Mouse (Mus musculus) heart, embryonic 14.5 days (tissue): ENCODE results near the gene Syn3. TPM values are rescaled to one million over a fixed set of nuclear protein-coding genes. Genes with fewer than 3 reads are reported as not detected.
"Not testable (repeated sequence)": the region's sequence is repeated elsewhere in the genome, so short reads cannot be mapped to it uniquely, and the experiment has no call there.

Experiments
- ATAC-seq: fragments of 200-750 bp; cut with Nextera tagmentation; 2 replicates; pipeline ENCODE4 v1.8.0; 2017; ENCODE audit warnings: low read depth, moderate TSS enrichment; ENCODE audit not compliant: insufficient number of reproducible peaks, insufficient read depth, low FRiP score
- H3K27ac ChIP-seq, 2 experiments: fragments of 200-500 bp in 1 of 2; fragments of 300-500 bp in 1 of 2; sonication (generic) in 1 of 2; replicated peaks in 1 of 2; 2 replicates each; pipeline ENCODE4 v1.5.1; 2012 to 2014; ENCODE audit warnings: low read depth in 2 of 2, low read length in 2 of 2, control low read depth in 1 of 2, mild to moderate bottlenecking in 1 of 2, mixed read lengths in 1 of 2; ENCODE audit not compliant: control insufficient read depth in 1 of 2, insufficient read depth in 1 of 2
- H3K27me3 ChIP-seq: fragments of 300-500 bp; sonication (generic); 2 replicates; pipeline ENCODE4 v1.6.1; 2014; ENCODE audit warnings: mild to moderate bottlenecking, low read length, control low read depth; ENCODE audit not compliant: control insufficient read depth, insufficient read depth
- H3K36me3 ChIP-seq: fragments of 300-500 bp; sonication (generic); 2 replicates; pipeline ENCODE4 v1.6.1; 2014; ENCODE audit warnings: mild to moderate bottlenecking, control low read depth, low read length, mixed read lengths; ENCODE audit not compliant: control insufficient read depth, insufficient read depth
- H3K4me1 ChIP-seq, 2 experiments: fragments of 200-500 bp in 1 of 2; fragments of 300-500 bp in 1 of 2; sonication (generic) in 1 of 2; 2 replicates each; pipeline ENCODE4 v1.6.1; 2012 to 2014; ENCODE audit warnings: low read length in 2 of 2, control low read depth in 1 of 2, mixed read lengths in 1 of 2; ENCODE audit not compliant: control insufficient read depth in 2 of 2, insufficient read depth in 2 of 2
- H3K4me2 ChIP-seq: fragments of 300-500 bp; sonication (generic); 2 replicates; pipeline ENCODE4 v1.6.1; 2014; ENCODE audit warnings: mild to moderate bottlenecking, low read length
- H3K4me3 ChIP-seq, 2 experiments: fragments of 200-500 bp in 1 of 2; fragments of 300-500 bp in 1 of 2; sonication (generic) in 1 of 2; 2 replicates each; pipeline ENCODE4 v1.5.1; 2012 to 2014; ENCODE audit warnings: low read length in 2 of 2, mild to moderate bottlenecking in 2 of 2, control low read depth in 1 of 2, low read depth in 1 of 2, moderate library complexity in 1 of 2; ENCODE audit not compliant: control insufficient read depth in 1 of 2, insufficient read depth in 1 of 2
- H3K9ac ChIP-seq: fragments of 300-500 bp; sonication (generic); 2 replicates; pipeline ENCODE4 v1.6.1; 2014; ENCODE audit warnings: mild to moderate bottlenecking, low read length
- H3K9me3 ChIP-seq: fragments of 300-500 bp; sonication (generic); 2 replicates; pipeline ENCODE4 v1.6.1; 2016; ENCODE audit warnings: low read length, control low read depth; ENCODE audit not compliant: control insufficient read depth
- WGBS: fragments of 180-500 bp; shearing (Covaris S2); extraction: QIAGEN DNeasy Blood & Tissue Kit; methylation state at CpG from one replicate; pipeline ENCODE4 v1.1.7; 2014; 5-methylcytosine and 5-hydroxymethylcytosine counted together
- polyA plus RNA-seq: library from polyadenylated mRNA; unstranded; fragments of >200 nt; fragmentation: Nextera tagmentation; extraction: Ambion mirVana; gene quantifications from 2 replicates; pipeline ENCODE4 v1.2.1, GENCODE M21; 2014

Gene Syn3
- 0.77 and 1.1 TPM in 2 replicates for polyA plus RNA-seq

DNA sequence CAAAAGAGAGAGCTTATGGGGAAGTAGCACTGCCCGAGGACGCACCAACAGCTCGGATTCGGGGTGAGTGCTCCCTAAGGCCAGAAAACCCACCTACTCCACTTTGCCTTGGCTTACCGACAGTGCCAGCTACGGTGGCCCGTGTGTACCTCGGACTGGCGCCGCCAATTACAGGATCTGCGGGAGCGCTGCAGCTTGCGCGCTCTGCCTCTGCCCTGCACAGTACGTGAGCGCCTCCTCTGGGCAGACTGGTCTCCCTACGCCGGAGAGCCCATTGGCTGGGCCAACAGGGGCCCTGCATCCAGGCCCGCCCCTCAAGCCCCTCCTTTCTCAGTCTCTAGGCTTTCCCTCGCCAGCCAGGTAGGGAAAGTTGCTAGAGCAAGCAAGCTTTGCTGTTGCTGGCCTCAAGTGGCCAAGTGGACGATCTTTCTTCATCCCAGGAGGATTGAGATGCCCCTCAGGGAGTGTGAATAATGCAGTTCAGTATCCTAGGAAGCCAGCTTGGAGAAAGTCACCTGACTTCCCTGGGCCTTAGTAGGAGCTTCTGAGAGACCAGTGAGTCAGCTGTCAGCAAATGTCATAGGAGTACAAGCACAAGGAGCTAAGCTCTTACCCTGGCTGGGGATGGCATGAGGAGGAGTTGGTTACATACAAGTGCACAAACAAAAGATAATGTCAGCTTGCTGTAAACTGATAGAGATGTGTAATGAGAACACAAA is at the start of gene Syn3:
Gene Syn3 (minus strand): TSS at position 224 of the 719 bp plus-strand sequence.
- WGBS: 0% methylated on average over 21 of the region's 21 CpGs
- peak; percentile 93 for ATAC-seq
- Histone ChIP-seq H3K4me3 (peak within 1 kb of the TSS; percentile 61 to 65), H3K27ac (peak within 1 kb of the TSS; percentile 7 to 15; a peak in 1 of 4 replicates), H3K36me3 (no peaks in the 10 kb centered on the region), H3K9me3 (no peaks in the 10 kb centered on the region), H3K4me2 (peak within 1 kb of the TSS; percentile 71), H3K27me3 (no peaks in the 10 kb centered on the region), H3K4me1 (peaks cover 2 to 8% of the 10 kb centered on the region in 2 experiments; a peak in 2 of 4 replicates), H3K9ac (peak within 1 kb of the TSS; percentile 76)

DNA sequence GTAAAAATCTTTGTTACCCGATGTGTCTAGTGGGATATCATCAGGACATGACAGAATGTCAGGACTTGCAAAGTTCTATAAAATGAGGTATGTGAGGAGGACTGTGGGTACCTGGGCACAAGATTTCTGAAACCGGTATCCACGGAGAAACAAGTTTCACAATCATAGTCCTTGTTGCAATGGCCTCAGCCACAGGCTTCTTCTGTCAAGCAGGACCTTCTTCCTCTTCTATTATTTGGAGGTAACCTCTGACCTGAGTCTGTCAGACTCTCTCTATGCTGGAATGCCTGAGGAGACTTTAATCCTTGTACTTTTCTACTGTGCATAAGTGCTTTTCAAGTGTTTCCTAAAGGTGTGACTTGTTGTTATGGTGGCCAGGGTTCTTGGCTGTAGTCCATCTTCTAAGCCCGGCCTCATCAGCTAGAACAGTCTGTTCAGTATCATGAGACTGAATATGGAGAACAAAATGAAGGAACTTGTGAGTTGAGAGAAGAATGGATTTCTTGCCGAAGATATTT is 27.7 kb upstream of the Syn3 start:
- not testable (repeated sequence) for H3K9me3 ChIP-seq, H3K27me3 ChIP-seq, H3K36me3 ChIP-seq, H3K27ac ChIP-seq, H3K9ac ChIP-seq, H3K4me3 ChIP-seq, H3K4me2 ChIP-seq, H3K4me1 ChIP-seq, ATAC-seq
- WGBS: 81% methylated on average over 2 of the region's 5 CpGs

DNA sequence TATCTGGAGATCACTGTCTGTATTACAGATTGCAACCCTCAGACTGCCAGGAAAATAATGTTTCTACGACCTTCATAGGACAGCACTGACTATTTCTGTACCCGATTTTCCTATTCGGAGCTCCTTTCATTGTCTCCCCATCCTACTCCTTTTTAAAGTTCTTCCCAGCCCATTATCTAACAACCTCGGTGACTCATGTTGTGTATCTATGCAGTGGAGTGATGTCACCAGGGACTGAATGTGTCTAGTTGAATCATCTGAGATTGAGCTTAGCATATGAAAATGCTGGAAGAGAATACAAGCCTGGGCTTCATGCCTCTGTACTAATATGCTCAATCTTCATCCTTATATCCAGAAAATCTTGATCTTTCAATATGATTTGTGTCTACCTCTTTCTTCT is 15.1 kb upstream of the Syn3 start:
- 0 out of 2 replicates have a peak, but pooled peaks cover 3% of the 10 kb centered on the region for H3K9me3 ChIP-seq
- no peaks in the 10 kb centered on the region for H3K36me3 ChIP-seq
- H3K27me3 ChIP-seq: no peaks in the 10 kb centered on the region
- 58% methylated on average over 4 of the region's 4 CpGs for WGBS
- ATAC-seq: no peak
- H3K27ac ChIP-seq: no peak overlapping the region
- H3K4me3 ChIP-seq: no peak overlapping the region
- H3K4me2 ChIP-seq: no peak overlapping the region
- no peaks in the 10 kb centered on the region for H3K4me1 ChIP-seq
- no peak overlapping the region for H3K9ac ChIP-seq

DNA sequence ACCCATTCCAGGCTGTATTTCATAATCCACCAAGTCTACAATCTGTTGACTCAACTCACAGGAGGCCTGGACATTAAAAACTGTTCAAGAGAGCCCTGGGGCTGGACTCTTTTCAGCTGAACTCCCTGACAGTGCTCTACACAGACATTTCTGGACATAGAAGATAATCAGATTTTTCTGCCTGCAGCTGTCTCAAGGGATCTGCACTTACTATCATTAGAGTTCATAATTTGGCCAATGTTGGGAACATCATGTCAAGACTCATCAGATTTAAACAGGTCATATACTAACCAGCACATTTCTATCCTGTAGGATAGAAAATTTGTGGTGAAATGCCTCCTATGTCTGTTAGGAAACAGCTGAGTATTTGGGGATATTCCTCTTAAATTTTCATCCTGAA is 12.2 kb upstream of the Syn3 start:
- ATAC-seq: no peak
- H3K4me1 ChIP-seq: no peaks in the 10 kb centered on the region
- H3K9ac ChIP-seq: no peak overlapping the region
- no peak overlapping the region for H3K4me3 ChIP-seq
- 0 out of 2 replicates have a peak, but pooled peaks cover 3% of the 10 kb centered on the region for H3K9me3 ChIP-seq
- no peaks in the 10 kb centered on the region for H3K27me3 ChIP-seq
- no peak overlapping the region for H3K27ac ChIP-seq
- H3K4me2 ChIP-seq: no peak overlapping the region
- no peaks in the 10 kb centered on the region for H3K36me3 ChIP-seq

DNA sequence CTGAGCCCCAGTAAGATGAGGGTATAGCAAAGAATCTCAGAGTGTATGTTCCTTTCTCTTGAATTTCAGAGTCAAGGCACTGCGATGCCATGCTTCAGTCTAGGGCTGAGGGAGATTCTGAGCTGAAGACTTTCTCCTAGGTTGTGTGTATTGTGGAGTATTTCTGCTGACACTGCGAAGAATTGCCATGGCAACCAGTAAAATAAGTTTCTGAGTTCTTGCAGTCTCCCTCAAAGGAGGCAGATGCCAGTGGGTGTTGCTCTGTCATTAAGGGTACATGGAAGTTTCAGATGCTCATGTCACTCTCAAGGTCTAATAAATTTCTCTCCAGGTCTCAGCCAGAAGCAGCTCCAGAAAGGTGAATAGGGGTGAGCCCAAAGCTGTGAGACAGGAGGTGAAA is 3.4 kb upstream of the Syn3 start:
- H3K9me3 ChIP-seq: no peaks in the 10 kb centered on the region
- no peak overlapping the region for H3K27ac ChIP-seq
- H3K4me1 ChIP-seq: peaks cover 2 to 8% of the 10 kb centered on the region in 2 experiments; a peak in 2 of 4 replicates
- no peak for ATAC-seq
- H3K36me3 ChIP-seq: no peaks in the 10 kb centered on the region
- no peak overlapping the region for H3K9ac ChIP-seq
- H3K4me3 ChIP-seq: no peak overlapping the region
- no peaks in the 10 kb centered on the region for H3K27me3 ChIP-seq
- WGBS: 75% methylated on average over 2 of the region's 2 CpGs
- H3K4me2 ChIP-seq: no peak overlapping the region

DNA sequence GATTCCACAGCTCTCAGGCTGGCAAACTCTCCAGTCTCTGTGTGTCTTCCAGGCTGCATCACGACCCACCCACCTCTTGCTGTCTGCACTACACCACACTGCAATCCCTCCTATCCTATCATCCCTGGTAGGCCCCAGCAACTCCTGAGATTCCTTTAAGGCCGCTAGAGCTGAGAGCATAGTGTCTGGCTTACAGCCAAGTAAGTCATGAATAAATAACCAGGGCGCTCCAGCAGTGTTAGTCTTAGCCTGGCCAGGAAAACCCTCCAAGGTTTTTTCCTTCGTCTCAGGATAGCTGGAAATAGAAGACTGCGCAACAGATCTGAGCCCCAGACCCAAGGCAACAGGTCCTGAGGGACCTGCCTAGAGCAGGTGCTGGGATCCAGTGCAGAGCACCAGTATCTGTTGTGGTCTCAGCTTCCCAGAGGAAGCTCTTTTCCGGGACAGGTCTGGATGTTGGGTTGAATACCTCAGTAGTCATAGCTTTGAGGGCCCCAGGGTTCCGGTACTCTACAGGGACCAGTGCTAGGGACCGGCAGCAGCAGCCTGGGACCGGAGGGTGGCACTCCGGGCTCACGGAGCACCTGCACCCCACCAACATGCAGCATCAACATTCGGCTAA is 534 bp downstream of the Syn3 start:
- Histone ChIP-seq H3K9me3 (no peaks in the 10 kb centered on the region), H3K4me3 (peak overlapping the region; percentile 61 to 65), H3K27me3 (no peaks in the 10 kb centered on the region), H3K27ac (peak overlapping the region; percentile 7 to 15; a peak in 1 of 4 replicates), H3K4me2 (peak overlapping the region; percentile 71), H3K36me3 (no peaks in the 10 kb centered on the region), H3K9ac (peak overlapping the region; percentile 76), H3K4me1 (peaks cover 2 to 8% of the 10 kb centered on the region in 2 experiments; a peak in 2 of 4 replicates)
- ATAC-seq: peak; percentile 74
- 3% methylated on average over 12 of the region's 12 CpGs for WGBS

DNA sequence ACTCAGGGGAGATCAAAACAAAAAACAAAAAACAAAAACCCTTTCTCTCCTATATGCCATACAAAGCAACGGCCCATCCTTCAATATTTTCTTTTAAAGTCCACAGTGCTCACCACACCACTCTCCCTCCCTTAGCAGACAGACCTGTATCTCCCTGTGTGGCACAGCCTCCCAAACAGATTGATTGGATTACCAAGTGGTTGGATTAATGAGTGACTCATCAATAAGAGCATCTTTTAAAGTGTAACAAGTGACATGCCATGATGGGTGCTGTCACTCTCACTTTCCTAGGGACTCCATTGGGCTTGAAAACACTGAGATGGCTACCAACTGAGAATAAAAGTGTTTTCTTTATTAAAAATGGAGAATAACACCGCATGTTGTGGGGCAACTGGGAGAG is 2.8 kb downstream of the Syn3 start:
- Histone ChIP-seq H3K27me3 (no peaks in the 10 kb centered on the region), H3K9me3 (no peaks in the 10 kb centered on the region), H3K4me3 (no peak overlapping the region), H3K36me3 (no peaks in the 10 kb centered on the region), H3K9ac (no peak overlapping the region), H3K4me2 (no peak overlapping the region), H3K27ac (no peak overlapping the region), H3K4me1 (peaks cover 2 to 8% of the 10 kb centered on the region in 2 experiments; a peak in 2 of 4 replicates)
- 79% methylated on average over 2 of the region's 2 CpGs for WGBS
- ATAC-seq: no peak
